Mouse (Mus musculus) liver, embryonic 14.5 days (tissue): ENCODE results near the gene Adamts20.

ENCODE experiments used
- CTCF ChIP-seq: IDR thresholded peaks from 2 replicates; pipeline ENCODE4 v1.5.1; 2016; ENCODE audit warnings: antibody characterized with exemption, low read depth, control low read depth
- EP300 ChIP-seq: IDR thresholded peaks from 2 replicates; pipeline ENCODE4 v1.6.1; 2016; ENCODE audit warnings: antibody characterized with exemption, low read depth

DNA sequence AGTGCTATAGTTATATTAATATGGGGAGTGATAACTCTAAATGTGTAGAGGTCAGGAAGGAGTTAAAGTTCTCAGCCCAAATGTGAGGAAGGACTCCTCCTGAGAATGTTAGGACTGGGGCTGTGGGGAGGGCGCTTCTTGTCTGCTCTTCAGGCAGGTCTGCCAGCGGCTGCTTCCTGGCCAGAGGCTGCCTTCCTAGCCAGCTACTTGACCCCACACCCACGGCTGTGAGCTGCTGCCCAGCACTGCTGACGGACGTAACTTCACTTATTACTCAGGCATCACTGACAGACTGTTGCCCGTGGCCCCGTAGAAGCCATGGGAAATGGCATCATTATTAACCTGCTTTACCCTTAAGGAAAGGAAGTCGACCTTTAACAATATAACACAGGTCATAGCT, 242.1 kb downstream of the Adamts20 start:
- TF ChIP-seq CTCF (no peak), EP300 (no peak)
